10 mouse cellular contexts compared by ENCODE assay signal in the genomic region with DNA sequence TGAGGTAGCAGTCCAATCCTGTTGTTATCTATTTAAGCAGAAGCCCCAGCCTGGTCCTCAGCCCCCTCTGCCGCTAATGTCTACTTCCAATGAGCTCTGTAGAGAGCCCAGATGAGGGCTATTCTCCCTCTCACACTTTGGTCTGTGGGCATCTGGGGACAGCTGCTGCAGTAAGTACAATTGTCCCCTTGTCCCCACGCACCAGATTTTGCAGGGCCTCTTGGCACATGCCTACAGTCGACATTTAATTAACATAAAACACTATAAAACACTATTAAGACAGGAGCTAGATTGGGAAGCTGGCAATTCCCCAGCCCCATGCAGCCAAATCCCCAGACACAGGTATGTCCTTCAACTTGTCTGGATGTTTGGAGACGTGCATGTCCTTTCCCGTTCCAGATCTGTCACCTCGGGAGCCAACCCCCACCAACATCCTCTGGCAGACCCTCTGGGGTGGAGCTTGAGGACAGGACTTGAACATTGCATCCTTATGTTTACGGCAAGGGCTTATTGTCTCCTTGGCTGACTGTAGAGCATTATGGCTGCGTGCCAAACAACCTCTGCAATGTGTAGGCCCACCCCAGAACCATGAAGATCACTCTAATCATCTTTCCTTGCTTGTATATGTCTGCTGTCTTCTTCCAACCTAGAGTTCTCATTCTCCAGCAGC.
DNase-seq lines count a peak whose midpoint lies in the region; ATAC-seq and TF ChIP-seq lines count a peak whose summit lies in the region.
"Had no signal": no experiment of that assay in that cellular context is flagged by ENCODE, and none has a peak within 500 bp of the region (broad histone marks: within the 10 kb centered on the region; RNA-seq: fewer than 3 reads in every experiment).

No protein-coding gene starts in this region.

- intact Hi-C loops in left cerebral cortex, postnatal 36 days (cut with DNase I): no loop called here

- no peak overlapping the region for H3K9ac ChIP-seq in hindbrain, postnatal 0 days (replicated peaks; ENCODE audit: low read length)
- H3K9ac ChIP-seq in hindbrain, embryonic 13.5 days: no peak overlapping the region
- H3K9ac ChIP-seq: hindbrain, embryonic 14.5 days; lung, embryonic 15.5 days had no signal

- no peak for TF ChIP-seq CTCF in hindbrain, postnatal 0 days (IDR thresholded peaks at IDR 0.05; ENCODE audit: low read depth)

- no peak overlapping the region for H3K27ac ChIP-seq in hindbrain, postnatal 0 days
- no peak overlapping the region for H3K27ac ChIP-seq in hindbrain, embryonic 13.5 days
- H3K27ac ChIP-seq: hindbrain, embryonic 14.5 days; lung, embryonic 15.5 days had no signal

- ATAC-seq in hindbrain, postnatal 0 days: peak; percentile 35; the same call in 1 of the 2 replicates
- no peak for ATAC-seq in hindbrain, embryonic 13.5 days (ENCODE audit: low FRiP score)
- ATAC-seq in granulocyte monocyte progenitor cell, adult 5-6 weeks (replicated peaks; ENCODE audit: poor library complexity, severe bottlenecking): no peak

- H3K4me3 ChIP-seq in hindbrain, postnatal 0 days (ENCODE audit: low read length): no peak overlapping the region
- no peak overlapping the region for H3K4me3 ChIP-seq in hindbrain, embryonic 13.5 days
- H3K4me3 ChIP-seq: lung, embryonic 15.5 days had no signal

- H3K4me2 ChIP-seq in hindbrain, postnatal 0 days (ENCODE audit: low read depth, low read length): no peak overlapping the region
- H3K4me2 ChIP-seq in hindbrain, embryonic 13.5 days: no peak overlapping the region
- H3K4me2 ChIP-seq: hindbrain, embryonic 14.5 days; lung, embryonic 15.5 days had no signal

- H3K27me3 ChIP-seq in hindbrain, postnatal 0 days (ENCODE audit: insufficient read depth, low read length): no peaks in the 10 kb centered on the region
- no peaks in the 10 kb centered on the region for H3K27me3 ChIP-seq in hindbrain, embryonic 13.5 days
- H3K27me3 ChIP-seq: lung, embryonic 15.5 days had no signal

- WGBS in hindbrain, postnatal 0 days: 36% methylated on average over 8 of the region's 8 CpGs
- 71% methylated on average over 8 of the region's 8 CpGs for WGBS in hindbrain, embryonic 13.5 days

- peak; percentile 30 for DNase-seq in hindbrain, postnatal 0 days (ENCODE audit: low spot score)
- DNase-seq in brain, adult 2 months (ENCODE audit: low read depth, low spot score): peak; percentile 30
- peak; percentile 27 to 35 for DNase-seq in frontal cortex, postnatal 36 days (ENCODE audit: low spot score in 2 of 2)
- peak; percentile 33 to 39 for DNase-seq in left cerebral cortex, postnatal 36 days (ENCODE audit: low spot score in 2 of 2)
- DNase-seq in thymus, postnatal 36 days: no peak
- DNase-seq: kidney, postnatal 36 days had no signal

- H3K9me3 ChIP-seq in hindbrain, postnatal 0 days (ENCODE audit: low read length): no peaks in the 10 kb centered on the region
- H3K9me3 ChIP-seq in hindbrain, embryonic 13.5 days: no peaks in the 10 kb centered on the region
- H3K9me3 ChIP-seq: lung, embryonic 15.5 days had no signal

- no peaks in the 10 kb centered on the region for H3K36me3 ChIP-seq in hindbrain, postnatal 0 days (ENCODE audit: insufficient read depth, low read length)
- no peaks in the 10 kb centered on the region for H3K36me3 ChIP-seq in hindbrain, embryonic 13.5 days
- H3K36me3 ChIP-seq: lung, embryonic 15.5 days had no signal

- H3K4me1 ChIP-seq in hindbrain, postnatal 0 days (ENCODE audit: insufficient read depth, low read length): no peaks in the 10 kb centered on the region
- H3K4me1 ChIP-seq in hindbrain, embryonic 13.5 days (replicated peaks): no peaks in the 10 kb centered on the region; the same call in 1 of the 2 replicates

Comparison
In these comparisons a context has a peak if more than half of its experiments do, and no peak if none do; other contexts are left out.
1. DNase-seq: peak in hindbrain, postnatal 0 days (single experiment), brain, adult 2 months (single experiment), frontal cortex, postnatal 36 days (2 of 2) and left cerebral cortex, postnatal 36 days (2 of 2); none in thymus, postnatal 36 days (0 of 2).